Mouse (Mus musculus) limb, embryonic 11.5 days (tissue): ENCODE results near the gene Cptp. TPM values are rescaled to one million over a fixed set of nuclear protein-coding genes. Genes with fewer than 3 reads are reported as not detected.

Source experiments
- ATAC-seq: fragments of 200-750 bp; cut with Nextera tagmentation; 2 replicates; pipeline ENCODE4 v1.8.0; 2017; ENCODE audit warnings: low read depth; ENCODE audit not compliant: insufficient number of reproducible peaks, low FRiP score, low TSS enrichment
- DNase-seq: peaks from one replicate; pipeline ENCODE4 v3.0.0-alpha.2; 2015; ENCODE audit warnings: low spot score
- H3K27ac ChIP-seq: fragments of 300-500 bp; sonication (generic); replicated peaks from 2 replicates; pipeline ENCODE4 v1.5.1; 2014; ENCODE audit warnings: low read depth, mild to moderate bottlenecking, low read length
- H3K27me3 ChIP-seq: fragments of 300-500 bp; sonication (generic); 2 replicates; pipeline ENCODE4 v1.6.1; 2014; ENCODE audit warnings: mild to moderate bottlenecking, low read length, mixed read lengths; ENCODE audit not compliant: control insufficient read depth, insufficient read depth
- H3K36me3 ChIP-seq: fragments of 300-500 bp; sonication (generic); 2 replicates; pipeline ENCODE4 v1.6.1; 2014; ENCODE audit warnings: mild to moderate bottlenecking, low read length, moderate library complexity, mixed read lengths; ENCODE audit not compliant: control insufficient read depth, insufficient read depth
- H3K4me1 ChIP-seq: fragments of 300-500 bp; sonication (generic); 2 replicates; pipeline ENCODE4 v1.6.1; 2014; ENCODE audit warnings: low read length, mixed read lengths; ENCODE audit not compliant: control insufficient read depth, insufficient read depth
- H3K4me2 ChIP-seq: fragments of 300-500 bp; sonication (generic); 2 replicates; pipeline ENCODE4 v1.6.1; 2014; ENCODE audit warnings: low read depth, mild to moderate bottlenecking, moderate library complexity; ENCODE audit not compliant: severe bottlenecking
- H3K4me3 ChIP-seq: fragments of 300-500 bp; sonication (generic); 2 replicates; pipeline ENCODE4 v1.5.1; 2014; ENCODE audit warnings: low read depth, low read length
- H3K9ac ChIP-seq: fragments of 300-500 bp; sonication (generic); 2 replicates; pipeline ENCODE4 v1.6.1; 2014; ENCODE audit warnings: mild to moderate bottlenecking, low read length
- H3K9me3 ChIP-seq: fragments of 300-500 bp; sonication (generic); 2 replicates; pipeline ENCODE4 v1.6.1; 2016; ENCODE audit warnings: low read length; ENCODE audit not compliant: control insufficient read depth
- WGBS: fragments of 180-500 bp; shearing (Covaris S2); extraction: QIAGEN DNeasy Blood & Tissue Kit; methylation state at CpG from one replicate; pipeline ENCODE4 v1.1.7; 2014; 5-methylcytosine and 5-hydroxymethylcytosine counted together
- polyA plus RNA-seq: library from polyadenylated mRNA; unstranded; fragments of >200 nt; fragmentation: Nextera tagmentation; extraction: Ambion mirVana; gene quantifications from 2 replicates; pipeline ENCODE4 v1.2.1, GENCODE M21; 2014

The Cptp gene
- 19.2 and 20.4 TPM in 2 replicates for polyA plus RNA-seq

GRCm38 (mm10) chr4:155869317-155870033, at the start of gene Cptp, which contains the start of gene Ints11:
TSS of gene Cptp (minus strand) at chr4:155869440.
TSS of gene Ints11 (plus strand) at chr4:155869546.
- Histone ChIP-seq H3K36me3 (peaks cover 8% of the 10 kb centered on the region), H3K9ac (peak within 1 kb of the TSS; percentile 75), H3K4me1 (peaks cover 6% of the 10 kb centered on the region), H3K4me3 (peak within 1 kb of the TSS; percentile 77), H3K4me2 (peak within 1 kb of the TSS; percentile 96), H3K27me3 (no peaks in the 10 kb centered on the region), H3K27ac (no peak within 1 kb of the TSS; the same call in 1 of the 2 replicates), H3K9me3 (no peaks in the 10 kb centered on the region)
- DNase-seq (peak; percentile 96), ATAC-seq (peak; percentile 96)
- WGBS: under 1% methylated on average over 63 of the region's 63 CpGs

- no peaks in the 10 kb centered on the region for H3K27me3 ChIP-seq
- no peak overlapping the region for H3K9ac ChIP-seq
- WGBS: 92% methylated on average over 4 of the region's 4 CpGs
These were observed 39.5 kb upstream of the Cptp start for GRCm38 (mm10) chr4:155908751-155909150.

GRCm38 (mm10) chr4:155908281-155908680, 39.0 kb upstream of the Cptp start:
- H3K9ac ChIP-seq: no peak overlapping the region

More at GRCm38 (mm10) chr4:155908751-155909150, 39.5 kb upstream of the Cptp start:
- Histone ChIP-seq H3K36me3 (peaks cover 2% of the 10 kb centered on the region; the same call in 1 of the 2 replicates), H3K4me3 (no peak overlapping the region), H3K4me2 (no peak overlapping the region), H3K9me3 (no peaks in the 10 kb centered on the region), H3K27ac (no peak overlapping the region), H3K4me1 (no peaks in the 10 kb centered on the region)
- no peak for DNase-seq
- ATAC-seq: no peak

GRCm38 (mm10) chr4:155907003-155907402, 37.8 kb upstream of the Cptp start:
- H3K4me1 ChIP-seq: no peaks in the 10 kb centered on the region
- WGBS: 80% methylated on average over 11 of the region's 11 CpGs
- H3K9me3 ChIP-seq: no peaks in the 10 kb centered on the region
- no peaks in the 10 kb centered on the region for H3K27me3 ChIP-seq
- H3K4me2 ChIP-seq: no peak overlapping the region
- no peak overlapping the region for H3K4me3 ChIP-seq
- peaks cover 15% of the 10 kb centered on the region for H3K36me3 ChIP-seq
- no peak overlapping the region for H3K27ac ChIP-seq
- DNase-seq: no peak
- H3K9ac ChIP-seq: no peak overlapping the region
- ATAC-seq: no peak

More at GRCm38 (mm10) chr4:155908281-155908680, 39.0 kb upstream of the Cptp start:
- no peak overlapping the region for H3K4me2 ChIP-seq
- H3K4me1 ChIP-seq: no peaks in the 10 kb centered on the region
- DNase-seq (no peak), ATAC-seq (no peak)
- H3K27ac ChIP-seq: no peak overlapping the region
- 85% methylated on average over 7 of the region's 7 CpGs for WGBS
- H3K36me3 ChIP-seq: peaks cover 5% of the 10 kb centered on the region; the same call in 1 of the 2 replicates
- H3K4me3 ChIP-seq: no peak overlapping the region
- no peaks in the 10 kb centered on the region for H3K27me3 ChIP-seq
- H3K9me3 ChIP-seq: no peaks in the 10 kb centered on the region

- Histone ChIP-seq H3K9me3 (no peaks in the 10 kb centered on the region), H3K36me3 (peaks cover 15% of the 10 kb centered on the region), H3K4me1 (no peaks in the 10 kb centered on the region), H3K4me2 (no peak overlapping the region), H3K27ac (no peak overlapping the region), H3K9ac (no peak overlapping the region), H3K4me3 (no peak overlapping the region), H3K27me3 (no peaks in the 10 kb centered on the region)
- 79% methylated on average over 9 of the region's 9 CpGs for WGBS
- DNase-seq (no peak), ATAC-seq (no peak)
These were observed 36.9 kb upstream of the Cptp start for GRCm38 (mm10) chr4:155906125-155906524.

GRCm38 (mm10) chr4:155905634-155906033, 36.4 kb upstream of the Cptp start:
- WGBS: 89% methylated on average over 13 of the region's 13 CpGs
- ATAC-seq (no peak), DNase-seq (no peak)
- Histone ChIP-seq H3K4me1 (no peaks in the 10 kb centered on the region), H3K9me3 (no peaks in the 10 kb centered on the region), H3K36me3 (peaks cover 18% of the 10 kb centered on the region), H3K4me3 (no peak overlapping the region), H3K9ac (no peak overlapping the region), H3K27ac (no peak overlapping the region), H3K4me2 (no peak overlapping the region), H3K27me3 (no peaks in the 10 kb centered on the region)

- H3K27me3 ChIP-seq: no peaks in the 10 kb centered on the region
- peaks cover 21% of the 10 kb centered on the region for H3K36me3 ChIP-seq
- H3K27ac ChIP-seq: no peak overlapping the region
- no peak for ATAC-seq
- H3K9ac ChIP-seq: no peak overlapping the region
- peak; percentile 30 for DNase-seq
- 88% methylated on average over 13 of the region's 13 CpGs for WGBS
- no peaks in the 10 kb centered on the region for H3K4me1 ChIP-seq
- no peaks in the 10 kb centered on the region for H3K9me3 ChIP-seq
- H3K4me3 ChIP-seq: no peak overlapping the region
- no peak overlapping the region for H3K4me2 ChIP-seq
These were observed 35.3 kb upstream of the Cptp start for GRCm38 (mm10) chr4:155904318-155905102.

- Histone ChIP-seq H3K4me2 (no peak overlapping the region), H3K36me3 (peaks cover 25% of the 10 kb centered on the region), H3K27ac (no peak overlapping the region), H3K9ac (no peak overlapping the region), H3K4me3 (no peak overlapping the region), H3K9me3 (no peaks in the 10 kb centered on the region), H3K4me1 (no peaks in the 10 kb centered on the region), H3K27me3 (no peaks in the 10 kb centered on the region)
- WGBS: 95% methylated on average over 13 of the region's 13 CpGs
- no peak for ATAC-seq
- no peak for DNase-seq
These were observed 34.0 kb upstream of the Cptp start for GRCm38 (mm10) chr4:155903246-155903645.
